In genomic region chr7:135965528-135965927, GRCm38 (mm10) we compare ENCODE assay signal across 12 mouse cellular contexts.
A peak's percentile ranks its signal among the peaks of the same experiment; 100 is the strongest.
DNase-seq lines count a peak whose midpoint lies in the region; ATAC-seq lines count a peak whose summit lies in the region.
"Had no signal": no experiment of that assay in that cellular context is flagged by ENCODE, and none has a peak within 500 bp of the region (broad histone marks: within the 10 kb centered on the region; RNA-seq: fewer than 3 reads in every experiment).

No protein-coding gene starts in this region.

- no peaks in the 10 kb centered on the region for H3K36me3 ChIP-seq in hindbrain, embryonic 11.5 days (ENCODE audit: control insufficient read depth, insufficient read depth, low read length)

- no peak overlapping the region for H3K4me3 ChIP-seq in hindbrain, embryonic 11.5 days (ENCODE audit: low read depth, low read length)

- H3K9me3 ChIP-seq in hindbrain, embryonic 11.5 days (ENCODE audit: control insufficient read depth, low read length) = no peaks in the 10 kb centered on the region

- no peaks in the 10 kb centered on the region for H3K27me3 ChIP-seq in hindbrain, embryonic 11.5 days (ENCODE audit: control insufficient read depth, insufficient read depth, low read length)

- 32% methylated on average over 6 of the region's 6 CpGs for WGBS in hindbrain, embryonic 11.5 days

- intact Hi-C loops in left cerebral cortex, postnatal 25 days (cut with DNase I) = no loop called here

- H3K4me1 ChIP-seq in hindbrain, embryonic 11.5 days (replicated peaks; ENCODE audit: control insufficient read depth, insufficient read depth, low read length) = peaks cover 5% of the 10 kb centered on the region; the same call in 1 of the 2 replicates

- no peak overlapping the region for H3K27ac ChIP-seq in hindbrain, embryonic 11.5 days (ENCODE audit: low read depth, low read length)
- H3K27ac ChIP-seq: kidney, postnatal 0 days had no signal

- ATAC-seq in hindbrain, embryonic 11.5 days (ENCODE audit: low FRiP score) = peak; percentile 59; the same call in 1 of the 2 replicates
- ATAC-seq: CD4-positive, CD25-positive, alpha-beta regulatory T cell, adult 4 months had no signal

- H3K4me2 ChIP-seq in hindbrain, embryonic 11.5 days (replicated peaks; ENCODE audit: low read depth, low read length) = no peak overlapping the region

- peak; percentile 5 to 31 for DNase-seq in left cerebral cortex, postnatal 25 days (ENCODE audit: low spot score in 2 of 2)
- no peak for DNase-seq in left cerebral cortex, adult 11 months (ENCODE audit: low spot score)
- DNase-seq in hindbrain, embryonic 11.5 days (ENCODE audit: low spot score) = peak; percentile 36
- peak; percentile 35 for DNase-seq in mesoderm, embryonic 11.5 days (ENCODE audit: low read depth, low spot score)
- peak; percentile 51 to 64 for DNase-seq in right cerebral cortex, postnatal 10 days (ENCODE audit: low spot score in 2 of 2)
- DNase-seq in thymus, postnatal 36 days = no peak
- DNase-seq in thymus, adult 18-20 months = no peak
- DNase-seq in kidney, postnatal 25 days = no peak
- DNase-seq: cerebellum, adult 18-20 months; lung, postnatal 4 days had no signal

- H3K9ac ChIP-seq in hindbrain, embryonic 11.5 days (ENCODE audit: low read depth, low read length) = no peak overlapping the region

Comparison
In these comparisons a context has a peak if more than half of its experiments do, and no peak if none do; other contexts are left out.
1. DNase-seq: peak in left cerebral cortex, postnatal 25 days (2 of 2), hindbrain, embryonic 11.5 days (single experiment), mesoderm, embryonic 11.5 days (single experiment) and right cerebral cortex, postnatal 10 days (2 of 2); none in left cerebral cortex, adult 11 months (single experiment), thymus, postnatal 36 days (0 of 2), thymus, adult 18-20 months (0 of 2) and kidney, postnatal 25 days (0 of 2).